Mouse (Mus musculus) limb, embryonic 11.5 days (tissue): ENCODE measurements around the gene Slc39a11. TPM values are rescaled to one million over a fixed set of nuclear protein-coding genes. Genes with fewer than 3 reads are reported as not detected.

Experiments
- ATAC-seq: fragments of 200-750 bp; cut with Nextera tagmentation; 2 replicates; pipeline ENCODE4 v1.8.0; 2017; ENCODE audit warnings: low read depth; ENCODE audit not compliant: insufficient number of reproducible peaks, low FRiP score, low TSS enrichment
- DNase-seq: peaks from one replicate; pipeline ENCODE4 v3.0.0-alpha.2; 2015; ENCODE audit warnings: low spot score
- H3K27ac ChIP-seq: fragments of 300-500 bp; sonication (generic); replicated peaks from 2 replicates; pipeline ENCODE4 v1.5.1; 2014; ENCODE audit warnings: low read depth, mild to moderate bottlenecking, low read length
- H3K27me3 ChIP-seq: fragments of 300-500 bp; sonication (generic); 2 replicates; pipeline ENCODE4 v1.6.1; 2014; ENCODE audit warnings: mild to moderate bottlenecking, low read length, mixed read lengths; ENCODE audit not compliant: control insufficient read depth, insufficient read depth
- H3K36me3 ChIP-seq: fragments of 300-500 bp; sonication (generic); 2 replicates; pipeline ENCODE4 v1.6.1; 2014; ENCODE audit warnings: mild to moderate bottlenecking, low read length, moderate library complexity, mixed read lengths; ENCODE audit not compliant: control insufficient read depth, insufficient read depth
- H3K4me1 ChIP-seq: fragments of 300-500 bp; sonication (generic); 2 replicates; pipeline ENCODE4 v1.6.1; 2014; ENCODE audit warnings: low read length, mixed read lengths; ENCODE audit not compliant: control insufficient read depth, insufficient read depth
- H3K4me2 ChIP-seq: fragments of 300-500 bp; sonication (generic); 2 replicates; pipeline ENCODE4 v1.6.1; 2014; ENCODE audit warnings: low read depth, mild to moderate bottlenecking, moderate library complexity; ENCODE audit not compliant: severe bottlenecking
- H3K4me3 ChIP-seq: fragments of 300-500 bp; sonication (generic); 2 replicates; pipeline ENCODE4 v1.5.1; 2014; ENCODE audit warnings: low read depth, low read length
- H3K9ac ChIP-seq: fragments of 300-500 bp; sonication (generic); 2 replicates; pipeline ENCODE4 v1.6.1; 2014; ENCODE audit warnings: mild to moderate bottlenecking, low read length
- H3K9me3 ChIP-seq: fragments of 300-500 bp; sonication (generic); 2 replicates; pipeline ENCODE4 v1.6.1; 2016; ENCODE audit warnings: low read length; ENCODE audit not compliant: control insufficient read depth
- WGBS: fragments of 180-500 bp; shearing (Covaris S2); extraction: QIAGEN DNeasy Blood & Tissue Kit; methylation state at CpG from one replicate; pipeline ENCODE4 v1.1.7; 2014; 5-methylcytosine and 5-hydroxymethylcytosine counted together
- polyA plus RNA-seq: library from polyadenylated mRNA; unstranded; fragments of >200 nt; fragmentation: Nextera tagmentation; extraction: Ambion mirVana; gene quantifications from 2 replicates; pipeline ENCODE4 v1.2.1, GENCODE M21; 2014

Gene Slc39a11
- polyA plus RNA-seq, 1 experiment from 2014 or later: 14.9 TPM

DNA sequence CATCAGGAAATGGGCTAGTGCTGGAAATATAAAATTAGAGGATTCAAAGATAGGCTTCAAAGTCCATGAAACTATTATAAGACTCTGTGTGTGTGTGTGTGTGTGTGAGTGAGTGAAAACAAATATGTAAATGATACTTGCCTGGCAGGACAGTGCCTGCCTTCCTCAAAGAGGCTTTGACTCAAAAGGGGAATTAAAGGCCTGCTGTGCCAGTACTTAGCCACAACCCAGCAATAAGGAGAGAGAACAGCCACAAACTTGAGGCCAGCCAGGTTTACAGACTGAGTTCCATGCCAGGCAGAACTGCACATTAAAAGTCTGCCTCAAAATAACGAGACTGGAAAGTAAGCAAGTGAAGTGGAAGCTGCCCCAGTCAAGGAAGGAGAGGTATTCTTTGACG, 27.0 kb upstream of the Slc39a11 start:
- DNase-seq (no peak), ATAC-seq (no peak)
- Histone ChIP-seq H3K9ac (no peak overlapping the region), H3K9me3 (no peaks in the 10 kb centered on the region), H3K4me1 (no peaks in the 10 kb centered on the region), H3K27me3 (no peaks in the 10 kb centered on the region), H3K4me3 (no peak overlapping the region), H3K36me3 (peaks cover 10% of the 10 kb centered on the region; the same call in 1 of the 2 replicates), H3K4me2 (no peak overlapping the region), H3K27ac (no peak overlapping the region)
- WGBS: 85% methylated on average over 2 of the region's 2 CpGs

DNA sequence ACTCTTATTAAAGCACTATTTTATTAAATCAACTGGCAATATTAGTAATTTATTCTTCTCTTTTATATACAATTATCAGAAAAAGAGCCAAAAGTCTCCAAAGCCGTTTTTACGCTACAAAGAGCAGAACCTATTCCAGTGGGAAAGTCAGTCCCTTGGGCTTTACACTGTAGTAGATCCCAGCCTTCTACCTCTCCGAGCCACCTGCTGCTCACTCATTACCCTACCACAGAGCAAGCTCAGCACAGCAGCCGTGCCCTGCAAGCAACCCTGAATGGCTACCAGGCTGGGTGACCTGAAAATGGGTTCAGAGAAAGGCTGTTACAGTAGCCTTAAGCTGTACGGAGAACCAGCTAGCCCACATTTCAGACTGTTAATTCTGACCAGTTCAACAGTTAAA, 24.7 kb upstream of the Slc39a11 start:
- Histone ChIP-seq H3K36me3 (peaks cover 10% of the 10 kb centered on the region; the same call in 1 of the 2 replicates), H3K4me3 (no peak overlapping the region), H3K27me3 (no peaks in the 10 kb centered on the region), H3K4me2 (no peak overlapping the region), H3K27ac (no peak overlapping the region), H3K9ac (no peak overlapping the region), H3K4me1 (no peaks in the 10 kb centered on the region), H3K9me3 (no peaks in the 10 kb centered on the region)
- DNase-seq: no peak
- ATAC-seq: no peak
- WGBS: 90% methylated on average over 5 of the region's 5 CpGs

GRCm38 (mm10) chr11:113673614-113674013, 23.7 kb upstream of the Slc39a11 start:
- peaks cover 10% of the 10 kb centered on the region; the same call in 1 of the 2 replicates for H3K36me3 ChIP-seq
- H3K4me1 ChIP-seq: no peaks in the 10 kb centered on the region
- H3K27ac ChIP-seq: no peak overlapping the region
- WGBS: 99% methylated on average over 4 of the region's 4 CpGs
- no peak overlapping the region for H3K9ac ChIP-seq
- no peaks in the 10 kb centered on the region for H3K27me3 ChIP-seq
- no peaks in the 10 kb centered on the region for H3K9me3 ChIP-seq
- no peak overlapping the region for H3K4me2 ChIP-seq
- no peak for ATAC-seq
- no peak for DNase-seq
- H3K4me3 ChIP-seq: no peak overlapping the region

DNA sequence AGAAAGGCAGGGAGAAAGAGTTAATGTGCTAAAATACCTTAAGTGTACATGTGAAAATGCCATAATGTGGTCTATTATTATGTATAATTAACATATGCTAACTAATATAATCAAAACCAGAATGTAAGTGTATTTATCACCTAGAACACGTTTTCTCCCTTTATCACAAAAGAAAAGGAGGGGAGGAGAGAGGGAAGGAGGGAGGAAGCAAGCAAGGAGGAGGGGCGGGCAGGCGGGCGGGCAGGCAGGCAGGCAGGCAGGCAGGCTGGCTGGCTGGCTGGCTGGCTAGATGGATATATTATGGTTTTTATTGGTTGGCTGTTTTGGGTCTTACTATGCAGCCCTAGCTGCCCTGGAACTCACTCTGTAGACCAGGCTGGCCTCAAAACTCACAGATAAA, 19.8 kb upstream of the Slc39a11 start:
- H3K9ac ChIP-seq: no peak overlapping the region
- H3K27me3 ChIP-seq: no peaks in the 10 kb centered on the region
- no peak overlapping the region for H3K27ac ChIP-seq
- ATAC-seq: no peak
- H3K9me3 ChIP-seq: no peaks in the 10 kb centered on the region
- H3K36me3 ChIP-seq: peaks cover 2% of the 10 kb centered on the region; the same call in 1 of the 2 replicates
- WGBS: 75% methylated on average over 4 of the region's 4 CpGs
- H3K4me2 ChIP-seq: no peak overlapping the region
- H3K4me1 ChIP-seq: no peaks in the 10 kb centered on the region
- DNase-seq: no peak
- no peak overlapping the region for H3K4me3 ChIP-seq

- no peak overlapping the region for H3K9ac ChIP-seq
- no peak overlapping the region for H3K4me2 ChIP-seq
- H3K27me3 ChIP-seq: no peaks in the 10 kb centered on the region
- H3K4me1 ChIP-seq: no peaks in the 10 kb centered on the region
- DNase-seq: no peak
- H3K36me3 ChIP-seq: peaks cover 6% of the 10 kb centered on the region; the same call in 1 of the 2 replicates
- H3K9me3 ChIP-seq: no peaks in the 10 kb centered on the region
- no peak overlapping the region for H3K4me3 ChIP-seq
- WGBS: 92% methylated on average over 5 of the region's 5 CpGs
- H3K27ac ChIP-seq: no peak overlapping the region
- ATAC-seq: no peak
Observed at GRCm38 (mm10) chr11:113668857-113669256, 19.0 kb upstream of the Slc39a11 start.

- Histone ChIP-seq H3K4me2 (no peak overlapping the region), H3K9ac (no peak overlapping the region), H3K36me3 (peaks cover 4% of the 10 kb centered on the region; the same call in 1 of the 2 replicates)
Observed at GRCm38 (mm10) chr11:113667704-113668103, 17.8 kb upstream of the Slc39a11 start.

GRCm38 (mm10) chr11:113667122-113667521, 17.2 kb upstream of the Slc39a11 start:
- Histone ChIP-seq H3K36me3 (peaks cover 4% of the 10 kb centered on the region; the same call in 1 of the 2 replicates), H3K4me3 (no peak overlapping the region), H3K4me1 (no peaks in the 10 kb centered on the region), H3K4me2 (no peak overlapping the region), H3K9me3 (no peaks in the 10 kb centered on the region), H3K27me3 (no peaks in the 10 kb centered on the region), H3K27ac (no peak overlapping the region), H3K9ac (no peak overlapping the region)
- 74% methylated on average over 2 of the region's 2 CpGs for WGBS
- DNase-seq (no peak), ATAC-seq (no peak)

More at GRCm38 (mm10) chr11:113667704-113668103, 17.8 kb upstream of the Slc39a11 start:
- Histone ChIP-seq H3K27ac (no peak overlapping the region), H3K4me1 (no peaks in the 10 kb centered on the region), H3K4me3 (no peak overlapping the region), H3K27me3 (no peaks in the 10 kb centered on the region), H3K9me3 (no peaks in the 10 kb centered on the region)
- DNase-seq: no peak
- 86% methylated on average over 4 of the region's 4 CpGs for WGBS
- no peak for ATAC-seq

- no peak overlapping the region for H3K4me3 ChIP-seq
- no peaks in the 10 kb centered on the region for H3K4me1 ChIP-seq
- peaks cover 9% of the 10 kb centered on the region; the same call in 1 of the 2 replicates for H3K36me3 ChIP-seq
- ATAC-seq: no peak
- 45% methylated on average over 10 of the region's 10 CpGs for WGBS
- no peaks in the 10 kb centered on the region for H3K27me3 ChIP-seq
- no peak overlapping the region for H3K4me2 ChIP-seq
- H3K9ac ChIP-seq: no peak overlapping the region
- no peak for DNase-seq
- H3K27ac ChIP-seq: no peak overlapping the region
- no peaks in the 10 kb centered on the region for H3K9me3 ChIP-seq
Observed at GRCm38 (mm10) chr11:113666648-113667047, 16.8 kb upstream of the Slc39a11 start.

DNA sequence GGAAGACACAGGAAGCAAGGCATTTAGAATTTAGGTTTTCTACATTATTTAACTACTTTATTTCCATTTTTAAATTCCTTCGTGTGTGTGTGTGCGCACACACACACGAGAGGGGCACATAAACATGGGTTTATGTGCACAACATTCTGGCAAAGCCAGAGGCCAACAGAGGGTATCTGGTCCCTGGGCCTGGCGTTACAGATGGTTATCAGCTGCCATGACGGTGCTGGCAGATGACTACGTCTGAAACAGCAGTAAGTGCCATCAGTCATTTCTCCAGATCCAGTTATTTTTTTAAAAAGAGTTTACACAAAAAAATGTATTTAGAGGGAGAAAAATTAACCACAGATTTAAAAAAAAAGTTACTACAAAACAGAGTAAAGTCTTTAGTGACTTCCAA, 16.3 kb upstream of the Slc39a11 start:
- Histone ChIP-seq H3K4me2 (no peak overlapping the region), H3K9me3 (no peaks in the 10 kb centered on the region), H3K9ac (no peak overlapping the region), H3K4me1 (no peaks in the 10 kb centered on the region), H3K4me3 (no peak overlapping the region), H3K27ac (no peak overlapping the region), H3K27me3 (no peaks in the 10 kb centered on the region), H3K36me3 (peaks cover 10% of the 10 kb centered on the region)
- DNase-seq (no peak), ATAC-seq (no peak)
- 81% methylated on average over 6 of the region's 6 CpGs for WGBS
